In genomic region chr8:61487597-61488156, GRCm38 (mm10) we compare ENCODE assay signal across 8 mouse cellular contexts. TPM values are rescaled to one million over a fixed set of nuclear protein-coding genes. Genes with fewer than 3 reads are reported as not detected.
DNase-seq lines count a peak whose midpoint lies in the region; ATAC-seq and TF ChIP-seq lines count a peak whose summit lies in the region.

Gene Cbr4, plus strand, starts transcription at chr8:61487734.

- TF ChIP-seq POLR2A in CH12.LX (IDR thresholded peaks at IDR 0.05; ENCODE audit: low read depth, low read length) = peak; percentile 85

- peak within 1 kb of the TSS; percentile 75 to 94 (median 83) for H3K4me3 ChIP-seq in CH12.LX (replicated peaks in 1 of 3; ENCODE audit: low read depth in 2 of 3, low read length in 2 of 3, poor library complexity in 1 of 3)
- peak within 1 kb of the TSS; percentile 54 for H3K4me3 ChIP-seq in forebrain, embryonic 11.5 days (ENCODE audit: low read depth, low read length)
- H3K4me3 ChIP-seq in heart, embryonic 16.5 days (ENCODE audit: low read length) = peak within 1 kb of the TSS; percentile 85
- peak within 1 kb of the TSS; percentile 77 for H3K4me3 ChIP-seq in liver, embryonic 15.5 days (replicated peaks)
- H3K4me3 ChIP-seq in neural tube, embryonic 12.5 days = peak within 1 kb of the TSS; percentile 53

- H3K36me3 ChIP-seq in CH12.LX (replicated peaks in 1 of 2; ENCODE audit: control insufficient read depth in 1 of 2, insufficient read depth in 1 of 2, low read length in 1 of 2) = peaks cover 11 to 22% of the 10 kb centered on the region in 2 experiments
- H3K36me3 ChIP-seq in forebrain, embryonic 11.5 days (ENCODE audit: control insufficient read depth, insufficient read depth, low read length) = no peaks in the 10 kb centered on the region
- H3K36me3 ChIP-seq in heart, embryonic 16.5 days (ENCODE audit: control insufficient read depth, insufficient read depth) = 0 out of 2 replicates have a peak, but pooled peaks cover 2% of the 10 kb centered on the region
- H3K36me3 ChIP-seq in liver, embryonic 15.5 days (replicated peaks) = peaks cover 9% of the 10 kb centered on the region; the same call in 1 of the 2 replicates
- H3K36me3 ChIP-seq in neural tube, embryonic 12.5 days = peaks cover 4% of the 10 kb centered on the region; the same call in 1 of the 2 replicates

- dilution Hi-C loops in CH12.LX (cut with MboI; ENCODE audit: extremely low pct_ligation_motif_present, extremely low pct_unique_long_range_greater_than_20kb, low sequenced_read_pairs) = no loop called here

- in situ Hi-C loops in CH12.LX (cut with MboI; ENCODE audit: low pct_ligation_motif_present, low pct_unique_long_range_greater_than_20kb, low sequenced_read_pairs) = no loop called here

- no peak for TF ChIP-seq EP300 in CH12.LX (IDR thresholded peaks at IDR 0.05; ENCODE audit: low read length)

- H3K9me3 ChIP-seq in CH12.LX (replicated peaks; ENCODE audit: low read length) = no peaks in the 10 kb centered on the region
- no peaks in the 10 kb centered on the region for H3K9me3 ChIP-seq in forebrain, embryonic 11.5 days (ENCODE audit: control insufficient read depth, low read length)
- no peaks in the 10 kb centered on the region for H3K9me3 ChIP-seq in heart, embryonic 16.5 days (replicated peaks; ENCODE audit: control insufficient read depth, low read length)
- H3K9me3 ChIP-seq in liver, embryonic 15.5 days (replicated peaks) = no peaks in the 10 kb centered on the region
- no peaks in the 10 kb centered on the region for H3K9me3 ChIP-seq in neural tube, embryonic 12.5 days

- WGBS in forebrain, embryonic 11.5 days = 4% methylated on average over 29 of the region's 29 CpGs
- WGBS in heart, embryonic 16.5 days = 0% methylated on average over 29 of the region's 29 CpGs
- 3% methylated on average over 29 of the region's 29 CpGs for WGBS in liver, embryonic 15.5 days (ENCODE audit: insufficient replicate concordance)
- 5% methylated on average over 29 of the region's 29 CpGs for WGBS in neural tube, embryonic 12.5 days

- no peaks in the 10 kb centered on the region for H3K79me2 ChIP-seq in CH12.LX (replicated peaks; ENCODE audit: control insufficient read depth, extremely low read depth, insufficient read depth, poor library complexity, severe bottlenecking)

- TF ChIP-seq RAD21 in CH12.LX (IDR thresholded peaks at IDR 0.05; ENCODE audit: low read depth, low read length) = no peak

- peak; percentile 94 for DNase-seq in CH12.LX (ENCODE audit: extremely low read depth)
- peak; percentile 94 for DNase-seq in c-Kit-positive CD71-positive TER-119-negative erythroid progenitor cells, embryonic 14.5 days (ENCODE audit: low read depth)
- DNase-seq in forebrain, embryonic 11.5 days (ENCODE audit: low spot score) = peak; percentile 87
- peak; percentile 91 to 96 for DNase-seq in kidney, postnatal 36 days
- peak; percentile 98 for DNase-seq in telencephalon, adult 2 months (ENCODE audit: low read depth, low spot score)

- H3K9ac ChIP-seq in CH12.LX (ENCODE audit: insufficient read depth, low read depth) = peak within 1 kb of the TSS; percentile 88
- H3K9ac ChIP-seq in forebrain, embryonic 11.5 days (ENCODE audit: low read length) = peak within 1 kb of the TSS; percentile 72
- H3K9ac ChIP-seq in heart, embryonic 16.5 days (ENCODE audit: low read length) = peak within 1 kb of the TSS; percentile 93
- H3K9ac ChIP-seq in liver, embryonic 15.5 days = peak within 1 kb of the TSS; percentile 75
- H3K9ac ChIP-seq in neural tube, embryonic 12.5 days = peak within 1 kb of the TSS; percentile 63

- peak; percentile 96 for ATAC-seq in forebrain, embryonic 11.5 days (replicated peaks; ENCODE audit: low FRiP score)
- peak; percentile 95 for ATAC-seq in heart, embryonic 16.5 days (replicated peaks; ENCODE audit: extremely low read depth, insufficient read depth, low FRiP score)
- peak; percentile 90 for ATAC-seq in liver, embryonic 15.5 days (ENCODE audit: insufficient read depth)
- peak; percentile 95 for ATAC-seq in neural tube, embryonic 12.5 days (ENCODE audit: low FRiP score, low read depth)

- H3K4me1 ChIP-seq in CH12.LX (ENCODE audit: control insufficient read depth in 1 of 2, insufficient read depth in 2 of 2) = peaks cover 3 to 14% of the 10 kb centered on the region in 2 experiments; a peak in 3 of 4 replicates
- H3K4me1 ChIP-seq in forebrain, embryonic 11.5 days (replicated peaks; ENCODE audit: control insufficient read depth, insufficient read depth, low read length) = no peaks in the 10 kb centered on the region
- peaks cover 6% of the 10 kb centered on the region for H3K4me1 ChIP-seq in heart, embryonic 16.5 days (ENCODE audit: control insufficient read depth, insufficient read depth, low read length)
- peaks cover 13% of the 10 kb centered on the region for H3K4me1 ChIP-seq in liver, embryonic 15.5 days (replicated peaks)
- H3K4me1 ChIP-seq in neural tube, embryonic 12.5 days = peaks cover 7% of the 10 kb centered on the region; the same call in 1 of the 2 replicates

- H3K27ac ChIP-seq in CH12.LX (ENCODE audit: insufficient read depth, low read depth) = peak within 1 kb of the TSS; percentile 41
- peak within 1 kb of the TSS; percentile 32; the same call in 1 of the 2 replicates for H3K27ac ChIP-seq in forebrain, embryonic 11.5 days (ENCODE audit: low read depth, low read length)
- H3K27ac ChIP-seq in heart, embryonic 16.5 days (ENCODE audit: low read length) = peak within 1 kb of the TSS; percentile 96
- H3K27ac ChIP-seq in liver, embryonic 15.5 days (replicated peaks) = peak within 1 kb of the TSS; percentile 85
- H3K27ac ChIP-seq in neural tube, embryonic 12.5 days = peak within 1 kb of the TSS; percentile 74

- H3K4me2 ChIP-seq in CH12.LX (ENCODE audit: insufficient read depth, low read depth, poor library complexity, severe bottlenecking) = peak within 1 kb of the TSS; percentile 57
- H3K4me2 ChIP-seq in forebrain, embryonic 11.5 days (ENCODE audit: low read depth, low read length, severe bottlenecking) = peak within 1 kb of the TSS; percentile 65
- H3K4me2 ChIP-seq in heart, embryonic 16.5 days (ENCODE audit: low read depth, low read length) = peak within 1 kb of the TSS; percentile 89
- peak within 1 kb of the TSS; percentile 82 for H3K4me2 ChIP-seq in liver, embryonic 15.5 days
- peak within 1 kb of the TSS; percentile 77 for H3K4me2 ChIP-seq in neural tube, embryonic 12.5 days (replicated peaks)

- no peaks in the 10 kb centered on the region for H3K27me3 ChIP-seq in CH12.LX (replicated peaks)
- H3K27me3 ChIP-seq in forebrain, embryonic 11.5 days (ENCODE audit: control insufficient read depth, insufficient read depth, low read length) = no peaks in the 10 kb centered on the region
- H3K27me3 ChIP-seq in heart, embryonic 16.5 days (ENCODE audit: control insufficient read depth, insufficient read depth, low read length) = no peaks in the 10 kb centered on the region
- no peaks in the 10 kb centered on the region for H3K27me3 ChIP-seq in liver, embryonic 15.5 days
- H3K27me3 ChIP-seq in neural tube, embryonic 12.5 days (replicated peaks) = no peaks in the 10 kb centered on the region

- no peak for TF ChIP-seq CTCF in CH12.LX (conservative IDR thresholded peaks at IDR 0.05 in 1 of 2, IDR thresholded peaks at IDR 0.05 in 1 of 2; ENCODE audit: low read depth in 2 of 2, low read length in 2 of 2)

TF ChIP-seq in CH12.LX, 34 proteins besides CTCF, POLR2A, EP300 and RAD21 (continues in another document):
- TF ChIP-seq USF2 (conservative IDR thresholded peaks at IDR 0.05; ENCODE audit: low read depth, low read length) (no peak), ZMIZ1 (IDR thresholded peaks at IDR 0.05; ENCODE audit: low read depth, low read length) (peak; percentile 74; the same call in 1 of the 2 replicates), ETS1 (conservative IDR thresholded peaks at IDR 0.05; ENCODE audit: low read depth, low read length) (no peak), ELF1 (IDR thresholded peaks at IDR 0.05; ENCODE audit: low read depth, low read length) (peak; percentile 82), PAX5 (IDR thresholded peaks at IDR 0.05; ENCODE audit: low read length) (no peak), E2F4 (IDR thresholded peaks at IDR 0.05; ENCODE audit: insufficient replicate concordance, low read depth, low read length) (no peak), JUND (conservative IDR thresholded peaks at IDR 0.05; ENCODE audit: low read depth, low read length) (0 out of 2 replicates have a peak, but pooled peaks have one; percentile 40), MAZ (IDR thresholded peaks at IDR 0.05; ENCODE audit: low read depth, low read length) (no peak), MXI1 (IDR thresholded peaks at IDR 0.05; ENCODE audit: low read depth, low read length) (peak; percentile 89), SMC3 (IDR thresholded peaks at IDR 0.05; ENCODE audit: low read depth, low read length) (no peak), USF1 (IDR thresholded peaks at IDR 0.05; ENCODE audit: low read depth, low read length) (no peak), GABPA (IDR thresholded peaks at IDR 0.05; ENCODE audit: insufficient replicate concordance, low read depth, low read length) (peak; percentile 76; the same call in 1 of the 2 replicates), MAFK (IDR thresholded peaks at IDR 0.05; ENCODE audit: insufficient replicate concordance, low read length) (peak; percentile 32; the same call in 1 of the 2 replicates), RCOR1 (conservative IDR thresholded peaks at IDR 0.05; ENCODE audit: low read depth, low read length) (no peak), MAX (IDR thresholded peaks at IDR 0.05; ENCODE audit: low read length) (0 out of 2 replicates have a peak, but pooled peaks have one; percentile 70), NELFE (IDR thresholded peaks at IDR 0.05; ENCODE audit: low read depth, low read length) (peak; percentile 93), ZC3H11A (IDR thresholded peaks at IDR 0.05; ENCODE audit: low read depth, low read length) (no peak), UBTF (IDR thresholded peaks at IDR 0.05; ENCODE audit: low read depth, low read length) (peak; percentile 73; the same call in 1 of the 2 replicates), TBP (conservative IDR thresholded peaks at IDR 0.05; ENCODE audit: low read depth, low read length) (peak; percentile 83), ZNF384 (IDR thresholded peaks at IDR 0.05; ENCODE audit: low read depth, low read length) (no peak), ZKSCAN1 (IDR thresholded peaks at IDR 0.05; ENCODE audit: borderline replicate concordance, low read depth, low read length) (no peak), MEF2A (IDR thresholded peaks at IDR 0.05; ENCODE audit: borderline replicate concordance, low read depth, low read length) (peak; percentile 52; the same call in 1 of the 2 replicates)

RNA-seq across cellular contexts. Expression of gene Cbr4, which starts in this region (rescaled TPM):
- 35.1 and 40.2 TPM in 2 replicates for total RNA-seq in CH12.LX (2012; rRNA removed)
- total RNA-seq in CH12.LX (2014; rRNA removed) = 59.1 and 66.3 TPM in 2 replicates
- 37.0 and 43.1 TPM in 2 replicates for polyA plus RNA-seq in CH12.LX (2012; ENCODE audit: insufficient read length, low read depth)
- polyA plus RNA-seq in forebrain, embryonic 11.5 days (2014; fragmentation: Nextera tagmentation; extraction: Ambion mirVana) = 27.9 and 31.0 TPM in 2 replicates
- 42.3 and 44.1 TPM in 2 replicates for polyA plus RNA-seq in heart, embryonic 16.5 days (2015; fragmentation: Nextera tagmentation; extraction: Ambion mirVana)
- polyA plus RNA-seq in liver, embryonic 15.5 days (2015; fragmentation: Nextera tagmentation; extraction: Ambion mirVana) = 19.5 and 20.1 TPM in 2 replicates
- polyA plus RNA-seq in neural tube, embryonic 12.5 days (2016; fragmentation: Nextera tagmentation; extraction: Ambion mirVana) = 22.2 and 28.8 TPM in 2 replicates

Comparison
In these comparisons a context has a peak if more than half of its experiments do, and no peak if none do; other contexts are left out.
1. Peak in every context shown above with its lines: DNase-seq, ATAC-seq, H3K4me3 ChIP-seq and H3K27ac ChIP-seq.
2. H3K27ac ChIP-seq: peak in every context shown above with its lines; median percentile 96 in heart, embryonic 16.5 days; 85 in liver, embryonic 15.5 days; 74 in neural tube, embryonic 12.5 days; 41 in CH12.LX; 32 in forebrain, embryonic 11.5 days.